Mouse (Mus musculus) bone marrow, adult 2 months (tissue): ENCODE results near the gene Ap3d1. TPM values are rescaled to one million over a fixed set of nuclear protein-coding genes. Genes with fewer than 3 reads are reported as not detected.
A peak's percentile ranks its signal among the peaks of the same experiment; 100 is the strongest.

Experiments used
- H3K27ac ChIP-seq: fragments of 200-500 bp; 2 replicates; pipeline ENCODE4 v1.5.1; 2012; ENCODE audit warnings: low read depth, mild to moderate bottlenecking, control low read depth, inconsistent platforms, low read length; ENCODE audit not compliant: control insufficient read depth, poor library complexity, insufficient read depth
- H3K4me1 ChIP-seq: fragments of 200-500 bp; 2 replicates; pipeline ENCODE4 v1.6.1; 2011; ENCODE audit warnings: low read length; ENCODE audit not compliant: control insufficient read depth, insufficient read depth
- H3K4me3 ChIP-seq: fragments of 200-500 bp; replicated peaks from 2 replicates; pipeline ENCODE3; 2011; ENCODE audit warnings: mild to moderate bottlenecking, low read depth, low read length, control low read depth; ENCODE audit not compliant: control insufficient read depth
- CTCF ChIP-seq: fragments of 200-500 bp; IDR thresholded peaks from 2 replicates; pipeline ENCODE4 v1.5.1; 2011; ENCODE audit warnings: low read length, control low read depth; ENCODE audit not compliant: control insufficient read depth, insufficient read depth
- POLR2A ChIP-seq: fragments of 200-500 bp; IDR thresholded peaks from 2 replicates; pipeline ENCODE4 v1.6.1; 2011; ENCODE audit warnings: low read depth, mild to moderate bottlenecking, control low read depth, low read length, borderline replicate concordance; ENCODE audit not compliant: control insufficient read depth
- WGBS: fragments of 180-500 bp; shearing (Covaris S2); methylation state at CpG from one replicate; pipeline ENCODE4 v1.1.7; 2018; 5-methylcytosine and 5-hydroxymethylcytosine counted together
- polyA plus RNA-seq: library from polyadenylated mRNA; stranded (reverse); fragments of >200 nt; gene quantifications from 2 replicates; pipeline ENCODE4 v1.2.4, GENCODE M21; 2011; ENCODE audit warnings: low replicate concordance; ENCODE audit not compliant: missing spikeins, insufficient read depth, insufficient read length

Ap3d1 gene
- polyA plus RNA-seq, 1 experiment, result 68.0 TPM

GRCm38 (mm10) chr10:80671936-80672690 is 70.0 kb downstream of the Ap3d1 start:
- Histone ChIP-seq H3K27ac (no peak overlapping the region), H3K4me1 (peaks cover 3% of the 10 kb centered on the region; the same call in 1 of the 2 replicates), H3K4me3 (no peak overlapping the region)
- WGBS, result 65% methylated on average over 11 of the region's 11 CpGs
- TF ChIP-seq CTCF (no peak), POLR2A (no peak)

- WGBS, result 88% methylated on average over 4 of the region's 4 CpGs
- Histone ChIP-seq H3K4me3 (no peak overlapping the region), H3K27ac (no peak overlapping the region), H3K4me1 (peaks cover 3% of the 10 kb centered on the region; the same call in 1 of the 2 replicates)
- TF ChIP-seq POLR2A (no peak), CTCF (no peak)
These were observed 70.8 kb downstream of the Ap3d1 start for GRCm38 (mm10) chr10:80671251-80671650.

- H3K27ac ChIP-seq, result no peak overlapping the region
- peaks cover 3% of the 10 kb centered on the region; the same call in 1 of the 2 replicates for H3K4me1 ChIP-seq
- 85% methylated on average over 2 of the region's 2 CpGs for WGBS
- TF ChIP-seq CTCF, result no peak
- no peak for TF ChIP-seq POLR2A
- H3K4me3 ChIP-seq, result no peak overlapping the region
These were observed 71.5 kb downstream of the Ap3d1 start for GRCm38 (mm10) chr10:80670531-80670930.

- Histone ChIP-seq H3K4me3 (no peak overlapping the region), H3K27ac (no peak overlapping the region), H3K4me1 (peaks cover 3% of the 10 kb centered on the region; the same call in 1 of the 2 replicates)
- WGBS, result 91% methylated on average over 7 of the region's 7 CpGs
- TF ChIP-seq CTCF (no peak), POLR2A (no peak)
These were observed 72.2 kb downstream of the Ap3d1 start for GRCm38 (mm10) chr10:80669737-80670485.

GRCm38 (mm10) chr10:80669018-80669417 is 73.0 kb downstream of the Ap3d1 start:
- Histone ChIP-seq H3K4me1 (peaks cover 4% of the 10 kb centered on the region; the same call in 1 of the 2 replicates), H3K27ac (no peak overlapping the region; the same call in 1 of the 2 replicates), H3K4me3 (no peak overlapping the region)
- 82% methylated on average over 12 of the region's 12 CpGs for WGBS
- TF ChIP-seq CTCF (no peak), POLR2A (no peak)

GRCm38 (mm10) chr10:80668614-80669013 is 73.5 kb downstream of the Ap3d1 start:
- H3K27ac ChIP-seq, result peak overlapping the region; percentile 5; the same call in 1 of the 2 replicates
- WGBS, result 82% methylated on average over 11 of the region's 11 CpGs
- TF ChIP-seq POLR2A, result no peak
- H3K4me3 ChIP-seq, result no peak overlapping the region
- H3K4me1 ChIP-seq, result peaks cover 4% of the 10 kb centered on the region; the same call in 1 of the 2 replicates

- Histone ChIP-seq H3K4me1 (peaks cover 6% of the 10 kb centered on the region), H3K27ac (no peak overlapping the region)
These were observed 75.1 kb downstream of the Ap3d1 start for GRCm38 (mm10) chr10:80666837-80667412.

GRCm38 (mm10) chr10:80665981-80666733 is 75.9 kb downstream of the Ap3d1 start:
- 27% methylated on average over 10 of the region's 10 CpGs for WGBS

More at GRCm38 (mm10) chr10:80666837-80667412, 75.1 kb downstream of the Ap3d1 start:
- no peak overlapping the region for H3K4me3 ChIP-seq
- TF ChIP-seq CTCF, result no peak
- no peak for TF ChIP-seq POLR2A
- WGBS, result 92% methylated on average over 19 of the region's 19 CpGs

More at GRCm38 (mm10) chr10:80665981-80666733, 75.9 kb downstream of the Ap3d1 start:
- TF ChIP-seq POLR2A, result no peak
- no peak for TF ChIP-seq CTCF
- peak overlapping the region; percentile 60; the same call in 1 of the 2 replicates for H3K27ac ChIP-seq
- peaks cover 6% of the 10 kb centered on the region for H3K4me1 ChIP-seq
- H3K4me3 ChIP-seq, result no peak overlapping the region
